Mouse (Mus musculus): Measurements from ENCODE around the gene Arl15.

Gene Arl15

DNA sequence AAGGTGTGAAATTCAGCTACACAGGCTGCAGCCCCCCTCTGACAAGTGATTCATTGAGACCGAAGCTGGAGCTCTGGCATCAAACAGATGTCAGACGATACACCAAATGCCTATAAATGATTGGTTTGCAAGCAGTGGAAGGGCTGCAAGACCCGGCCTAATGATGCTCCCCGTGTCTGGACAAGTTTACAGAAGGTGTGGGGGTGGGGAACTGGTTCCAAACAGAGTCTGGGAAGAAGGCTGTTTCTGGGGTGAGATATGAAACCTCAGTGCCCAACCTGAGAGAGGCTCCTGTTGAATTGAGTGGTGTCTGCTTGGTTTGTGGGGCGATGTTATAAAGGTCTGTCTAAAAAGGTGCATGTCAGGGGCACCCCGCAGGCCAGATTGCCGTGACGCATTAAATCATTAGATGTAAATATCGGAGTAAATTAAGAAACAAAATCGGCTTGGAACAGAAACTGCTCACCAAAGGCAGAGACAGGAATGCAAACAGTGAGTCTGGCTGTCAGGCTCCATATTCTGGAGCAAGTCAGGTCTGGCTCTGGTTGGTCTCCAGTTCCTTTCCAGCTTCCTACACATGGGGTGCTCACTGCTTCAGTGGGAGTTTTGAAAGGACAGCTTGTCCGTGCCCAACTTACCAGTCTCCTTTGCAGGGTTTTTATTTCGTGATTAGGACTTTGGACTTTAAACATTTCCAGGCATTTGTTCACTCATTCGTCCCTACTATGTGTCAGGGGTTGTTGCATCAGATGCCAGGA lies 365.5 kb downstream of the Arl15 start:
- DNase-seq = peak; percentile 25

DNA sequence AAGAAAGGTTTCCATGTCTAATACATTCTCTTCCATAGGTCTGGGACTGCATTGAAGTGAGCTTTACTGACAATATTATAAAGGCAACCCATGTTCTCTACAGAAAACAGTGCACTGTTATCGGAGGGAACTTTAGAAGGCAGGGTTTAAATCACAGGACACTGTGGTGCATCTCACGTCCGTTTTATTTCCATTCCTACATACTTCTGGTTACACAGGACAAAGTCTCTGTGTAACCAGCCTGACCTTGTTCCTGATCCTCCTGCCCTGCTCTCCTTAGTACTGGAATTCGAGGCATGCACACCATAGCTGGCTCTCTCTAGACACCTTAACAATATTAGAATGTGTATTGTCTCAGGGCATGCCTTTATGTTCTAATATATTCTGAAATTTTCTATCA lies 368.4 kb downstream of the Arl15 start:
- DNase-seq = no peak

DNA sequence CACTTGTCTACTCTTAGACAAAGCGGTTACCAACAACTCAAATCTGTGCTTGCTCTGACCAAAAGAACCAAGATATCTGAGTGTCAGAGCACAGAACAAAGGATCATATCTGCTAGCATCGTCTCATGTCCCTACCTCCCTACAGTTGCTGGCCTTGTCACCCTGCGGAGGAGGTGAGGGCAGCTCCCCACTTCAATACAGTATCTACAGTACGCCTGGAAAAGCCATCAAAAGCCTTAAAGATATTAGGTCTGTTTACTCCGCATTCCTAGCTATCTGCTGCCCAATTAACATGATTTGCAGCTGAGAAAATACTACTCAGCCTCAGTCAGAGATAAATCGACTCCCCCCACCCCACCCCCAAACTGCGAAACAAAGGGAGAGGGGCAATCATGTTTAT lies 371.3 kb downstream of the Arl15 start:
- no peak for DNase-seq

DNA sequence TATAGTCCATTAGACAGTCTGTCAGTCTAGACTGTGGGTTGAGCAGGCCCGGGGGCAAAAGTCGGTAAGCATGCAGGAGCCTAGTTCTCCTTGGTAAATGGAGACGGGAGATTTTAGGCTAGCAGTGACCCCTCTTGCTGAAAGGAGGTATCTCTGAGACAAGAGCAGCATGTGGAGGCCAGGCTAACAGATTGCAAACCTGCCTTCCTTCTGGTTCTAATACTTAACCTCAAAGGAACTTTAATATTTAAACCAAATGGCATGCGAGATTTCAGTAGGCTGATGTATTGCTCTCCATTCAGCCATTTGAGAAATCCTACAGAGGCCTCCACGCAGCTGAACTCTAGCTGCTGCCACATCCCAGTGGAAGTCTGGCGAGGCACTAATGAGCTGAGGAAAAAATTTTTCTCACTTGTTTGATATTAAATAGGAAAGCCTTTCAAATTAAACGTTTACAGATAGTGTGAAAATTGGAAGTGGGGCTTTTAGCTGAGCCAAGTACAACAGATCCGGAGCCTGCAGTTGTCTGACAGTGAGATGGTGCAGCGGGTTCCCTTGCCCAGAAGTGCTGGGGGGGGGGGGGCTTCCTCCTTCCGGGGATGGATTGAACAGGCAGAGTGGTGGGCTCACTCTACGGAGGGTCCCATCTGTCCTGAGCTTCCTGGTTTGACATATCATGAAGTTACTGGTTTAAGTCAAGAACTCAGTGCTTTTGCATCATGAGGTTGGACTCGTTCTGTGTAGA lies 372.3 kb downstream of the Arl15 start:
- DNase-seq = no peak

DNA sequence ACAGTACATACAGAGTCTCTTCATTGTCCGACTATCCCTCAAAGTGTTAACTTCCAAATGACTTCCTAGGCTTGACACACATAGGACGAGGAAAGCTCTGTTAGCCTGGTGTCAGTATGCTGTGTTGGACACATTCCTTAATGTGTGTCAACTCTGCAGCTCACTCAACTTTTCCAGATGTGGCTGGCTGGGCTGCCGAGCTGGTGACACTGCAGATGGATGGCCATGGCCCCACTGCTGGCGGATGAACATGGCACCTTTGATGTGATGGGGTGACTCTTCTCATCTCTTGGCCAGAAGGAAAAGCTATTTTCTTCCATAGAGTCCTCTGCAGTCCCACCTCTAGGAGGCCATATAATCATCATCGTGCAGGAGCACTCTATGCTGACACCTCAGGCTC lies 375.8 kb downstream of the Arl15 start:
- DNase-seq = no peak

DNA sequence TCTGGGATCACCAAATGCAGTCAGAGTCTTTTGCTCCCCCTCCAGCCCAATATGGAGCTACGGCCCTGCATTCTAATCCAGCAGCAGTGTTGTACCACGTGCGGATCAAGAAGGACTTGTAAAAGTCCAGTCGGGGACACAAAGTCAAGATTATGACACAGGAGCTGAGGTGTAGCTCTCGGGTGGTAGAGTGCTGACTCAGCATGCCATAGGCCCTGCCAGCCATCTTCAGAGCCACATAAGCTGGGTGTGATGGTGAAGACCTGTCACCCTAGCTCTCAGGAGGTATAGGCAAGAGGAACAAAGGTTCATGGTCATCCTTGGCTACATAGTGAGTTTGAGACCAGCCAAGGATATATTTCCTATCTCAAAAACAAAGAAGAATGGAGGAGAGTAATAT lies 377.2 kb downstream of the Arl15 start:
- DNase-seq = no peak

DNA sequence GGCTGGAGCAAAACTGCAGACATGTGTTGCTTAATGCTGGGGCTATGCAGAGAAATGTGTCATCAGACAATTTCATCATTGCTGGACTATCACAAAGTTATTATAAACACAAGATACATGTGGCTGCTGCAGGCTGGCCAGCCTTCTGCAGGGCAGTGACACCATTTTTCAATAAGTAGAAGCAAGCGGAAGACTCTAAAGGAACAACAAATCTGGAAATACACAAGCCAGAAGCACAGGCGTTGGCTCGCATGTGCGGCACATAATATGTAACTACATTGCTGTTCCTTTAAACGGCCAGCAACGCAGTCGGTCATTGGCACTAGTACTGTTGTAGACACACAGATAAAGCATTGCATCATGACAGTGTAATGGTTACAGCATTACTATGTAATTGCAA lies 393.8 kb downstream of the Arl15 start:
- no peak for DNase-seq

DNA sequence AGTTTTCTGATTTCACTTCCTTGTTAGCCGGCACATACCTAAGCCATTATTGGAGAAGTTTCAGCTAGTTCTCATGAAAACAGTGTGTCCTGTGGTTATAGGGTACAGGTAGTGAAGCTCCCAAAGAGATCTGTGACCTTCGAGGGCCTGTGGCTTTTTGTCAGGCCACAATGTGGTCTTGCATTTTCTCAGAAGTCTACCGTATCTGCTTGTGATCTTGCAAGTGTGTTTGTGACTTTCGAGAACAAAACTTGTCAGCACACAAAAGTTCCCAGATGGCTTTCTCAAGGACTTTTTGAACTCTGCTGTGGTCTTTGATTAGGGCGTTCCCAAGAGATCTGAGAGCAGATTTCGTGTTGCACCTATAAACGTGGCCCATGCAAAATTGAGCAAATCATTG lies 394.5 kb downstream of the Arl15 start:
- DNase-seq = no peak

DNA sequence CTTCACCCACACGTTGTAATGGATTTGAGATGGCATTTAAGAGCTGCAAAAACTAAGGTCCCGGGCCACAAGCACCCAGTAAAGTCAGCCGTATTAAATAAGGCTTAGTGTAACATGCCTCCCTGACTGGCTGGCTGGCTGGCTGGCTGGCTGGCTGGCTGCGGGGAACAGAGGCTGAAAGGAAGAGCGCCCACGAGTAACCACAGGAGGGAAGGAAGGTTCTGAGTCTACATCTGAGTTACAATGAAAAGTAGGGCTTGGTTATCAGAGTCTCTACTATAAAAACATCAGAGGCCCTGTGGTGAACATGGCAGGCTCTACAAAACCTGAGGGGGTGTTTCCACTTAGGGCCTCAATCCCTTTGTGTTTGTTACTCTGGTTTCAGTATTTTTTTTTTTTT lies 395.1 kb downstream of the Arl15 start:
- no peak for DNase-seq

DNA sequence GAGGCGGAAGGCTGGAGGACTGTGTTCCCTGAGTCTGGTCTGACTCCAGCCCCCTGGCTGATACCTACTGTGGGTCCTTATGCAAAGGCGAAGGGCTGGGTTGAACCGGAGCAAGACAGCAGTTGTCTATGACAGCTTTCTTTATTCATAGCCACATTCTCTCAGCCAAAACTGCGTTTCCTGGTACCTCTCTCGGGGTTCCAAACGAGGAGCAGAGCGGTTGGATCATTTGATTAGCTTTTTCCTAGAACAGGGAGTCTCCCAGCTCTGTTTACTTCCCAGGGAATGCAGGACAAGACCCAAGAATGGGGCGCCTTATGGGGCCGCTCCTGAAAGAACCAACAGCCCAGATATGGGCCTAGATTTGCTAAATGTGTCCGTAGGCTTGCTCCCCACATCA lies 396.6 kb downstream of the Arl15 start:
- DNase-seq = no peak

DNA sequence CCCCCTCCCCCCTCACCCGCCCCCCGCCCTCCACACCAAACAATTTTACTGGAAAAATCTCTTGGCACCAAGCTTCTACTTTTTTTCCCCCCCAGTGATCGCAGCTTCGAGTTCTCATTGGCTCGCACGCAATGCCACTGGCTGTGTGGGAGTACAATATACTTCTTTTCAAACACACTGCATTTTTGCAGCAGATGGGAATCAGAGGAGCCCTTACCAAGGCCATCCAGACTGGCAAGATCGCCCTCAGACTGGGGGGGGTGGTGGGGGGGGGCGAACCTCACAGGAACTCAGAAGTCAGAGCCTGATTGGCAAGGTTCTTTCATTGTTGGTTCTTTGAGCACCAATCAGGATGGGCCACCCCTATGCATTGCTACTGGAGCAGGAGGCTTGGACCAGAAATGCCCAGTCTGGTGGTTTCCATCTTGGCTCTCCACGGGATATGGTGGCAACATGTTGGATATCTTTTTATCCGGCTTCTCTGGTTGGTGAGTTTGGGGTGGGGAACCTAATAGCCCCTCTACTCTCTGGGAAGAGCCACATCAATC lies 404.0 kb downstream of the Arl15 start:
- DNase-seq = peak; percentile 19

DNA sequence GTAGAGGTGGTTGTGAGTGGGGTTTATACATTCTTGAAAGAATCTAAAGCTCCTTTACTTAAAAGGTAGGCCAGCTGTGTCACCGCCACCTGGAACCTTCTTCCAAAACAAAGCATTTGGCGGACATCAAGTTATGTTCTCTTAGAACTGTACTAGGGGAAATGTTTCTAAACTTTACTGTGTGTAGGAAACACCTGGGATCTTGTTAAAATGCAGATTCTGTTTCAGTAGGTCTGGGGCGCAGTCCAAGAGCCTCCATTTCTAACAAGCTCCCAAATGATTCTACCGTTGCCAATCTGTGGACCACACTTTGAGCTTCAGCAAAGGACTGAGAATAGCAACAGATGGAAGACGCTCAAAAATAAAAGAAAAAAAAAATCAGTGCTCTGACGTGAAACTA lies 405.4 kb downstream of the Arl15 start:
- DNase-seq = peak; percentile 10

DNA sequence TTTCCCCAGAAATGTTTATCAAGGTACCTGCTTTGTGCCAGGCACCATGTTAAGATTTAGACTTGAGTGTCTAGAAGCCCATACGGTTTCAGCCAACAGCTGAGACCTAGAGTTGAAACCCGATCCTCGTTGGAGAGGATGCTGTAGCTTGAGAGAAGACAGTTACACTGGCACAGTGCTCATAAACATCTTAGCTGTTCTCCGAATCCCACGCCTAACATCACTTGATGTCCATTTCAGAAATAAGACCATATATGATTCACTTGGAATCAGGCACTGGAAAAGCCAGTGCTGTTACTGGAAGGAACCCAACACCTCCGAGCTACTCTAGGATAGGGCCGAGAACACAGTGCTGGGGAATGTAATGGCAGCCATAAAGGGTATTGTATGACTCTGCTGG lies 406.2 kb downstream of the Arl15 start:
- no peak for DNase-seq

DNA sequence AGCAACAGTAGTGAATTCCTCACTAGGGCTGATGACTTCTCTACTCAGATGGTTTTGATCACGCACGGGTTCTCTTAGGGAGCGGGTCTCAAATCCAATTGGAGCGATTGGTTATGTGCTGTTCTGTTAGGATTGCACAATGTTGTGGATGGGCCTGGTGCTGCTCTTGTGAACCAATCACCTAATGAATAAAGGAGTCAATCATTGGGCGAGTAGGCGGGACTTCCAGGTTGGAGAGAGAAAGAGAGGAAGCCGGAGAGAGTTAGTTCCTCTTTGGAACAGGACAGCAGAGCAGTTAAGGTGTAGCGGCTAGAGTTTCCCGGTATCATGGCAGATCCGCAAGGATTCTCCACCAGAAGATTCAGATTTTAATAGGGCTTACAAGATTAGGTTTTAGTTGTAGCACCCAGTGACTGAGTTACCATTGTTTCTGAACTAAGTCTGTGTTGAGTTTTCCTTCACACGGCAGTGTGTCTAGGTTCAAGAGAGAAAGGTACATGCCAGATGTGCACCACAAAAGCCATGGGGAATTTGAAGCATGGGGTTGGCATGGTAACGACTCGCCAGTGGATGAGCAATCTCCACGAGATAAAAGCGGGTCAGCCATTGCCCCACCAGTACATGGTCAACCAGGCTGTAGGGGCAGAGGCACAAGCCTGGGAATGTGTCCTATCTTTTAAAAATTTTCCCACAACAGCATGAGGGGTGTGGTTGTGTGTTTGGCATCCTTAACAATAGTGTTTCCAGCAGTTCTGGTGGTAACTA lies 408.7 kb downstream of the Arl15 start:
- DNase-seq = no peak

Data from right cerebral cortex, adult 18-20 months (tissue).